Mouse (Mus musculus) ES-Bruce4 (cell line): ENCODE measurements at regions not wholly inside any gene's neighbourhood (a gene's known extent, or its start where the extent isn't known, plus 50 kb on each side); places are given as distances from the start of the nearest gene placed in this dataset.

Experiments
- H3K27ac ChIP-seq: 2 replicates; pipeline ENCODE4 v1.5.1; 2012; ENCODE audit warnings: low read length, inconsistent platforms; ENCODE audit not compliant: insufficient read depth
- H3K27me3 ChIP-seq: 2 replicates; pipeline ENCODE4 v1.6.1; 2012; ENCODE audit warnings: mild to moderate bottlenecking, low read length, inconsistent platforms; ENCODE audit not compliant: control insufficient read depth, poor library complexity, insufficient read depth, severe bottlenecking
- H3K36me3 ChIP-seq: 2 replicates; pipeline ENCODE4 v1.6.1; 2012; ENCODE audit warnings: inconsistent platforms, mild to moderate bottlenecking, low read length, moderate library complexity; ENCODE audit not compliant: control insufficient read depth, poor library complexity, insufficient read depth, severe bottlenecking
- H3K4me1 ChIP-seq: one replicate; pipeline ENCODE4 v1.8.1; 2011; ENCODE audit warnings: low read length; ENCODE audit not compliant: control insufficient read depth, insufficient read depth
- H3K4me3 ChIP-seq: 2 replicates; pipeline ENCODE4 v1.5.1; 2011; ENCODE audit warnings: low read depth, mild to moderate bottlenecking, low read length
- H3K9ac ChIP-seq: 2 replicates; pipeline ENCODE4 v1.6.1; 2012; ENCODE audit warnings: low read depth, mild to moderate bottlenecking, inconsistent platforms; ENCODE audit not compliant: poor library complexity, severe bottlenecking
- H3K9me3 ChIP-seq: replicated peaks from 2 replicates; pipeline ENCODE4 v1.6.1; 2012; ENCODE audit warnings: mild to moderate bottlenecking, low read length, inconsistent platforms; ENCODE audit not compliant: control insufficient read depth, poor library complexity, insufficient read depth, severe bottlenecking
- CTCF ChIP-seq: IDR thresholded peaks from one replicate; pipeline ENCODE4 v1.8.1; 2011; ENCODE audit warnings: low read depth, low read length
- EP300 ChIP-seq: IDR thresholded peaks from 2 replicates; pipeline ENCODE4 v1.6.1; 2011; ENCODE audit warnings: low read depth, low read length; ENCODE audit not compliant: insufficient read depth
- POLR2A ChIP-seq: IDR thresholded peaks from one replicate; pipeline ENCODE4 v1.8.1; 2011; ENCODE audit warnings: low read length; ENCODE audit not compliant: insufficient read depth

DNA sequence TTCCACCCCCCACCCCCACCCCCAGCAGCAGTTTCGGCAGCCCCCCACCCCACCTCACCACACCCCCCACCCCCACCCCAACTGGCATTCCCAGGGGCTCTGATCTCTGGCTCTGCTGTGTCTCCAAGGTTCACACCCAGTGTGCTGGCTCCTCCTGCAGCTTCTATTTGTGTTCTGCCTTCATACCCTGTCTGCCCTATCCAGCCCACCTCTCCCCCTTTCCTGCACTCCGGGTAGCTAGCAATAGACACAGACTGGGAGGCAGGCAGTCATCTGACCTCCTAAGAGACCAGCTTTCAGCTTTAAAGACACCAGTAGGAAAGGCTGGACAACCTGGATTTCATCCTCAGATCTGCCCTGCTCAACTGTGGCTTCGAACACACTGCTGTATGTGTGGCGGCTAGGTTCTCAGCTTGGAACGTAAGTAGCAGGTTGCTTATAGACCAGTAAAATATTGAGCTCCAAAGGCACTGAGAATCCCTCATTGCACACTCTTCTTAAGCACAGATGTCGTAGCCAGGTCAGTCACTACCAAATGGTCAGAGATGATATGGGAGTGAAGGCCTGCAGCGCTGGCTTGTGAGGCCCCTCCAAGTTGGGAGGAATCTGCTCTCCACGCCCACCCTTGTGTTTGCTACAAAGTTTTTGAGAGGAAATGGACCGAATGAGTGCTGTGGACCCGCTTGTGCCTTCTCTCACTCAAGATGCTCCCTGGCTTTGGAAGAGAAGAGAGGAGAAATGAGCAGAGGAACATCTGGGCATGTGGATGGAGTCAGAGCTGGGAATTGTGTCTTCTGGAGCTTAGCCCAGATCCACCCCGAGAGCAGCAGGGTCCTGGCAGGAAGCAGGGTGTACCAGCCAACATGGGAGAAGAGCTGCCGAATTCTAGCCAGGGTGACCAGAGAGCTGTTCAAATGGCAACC lies 187.1 kb downstream of the Bcl2l11 start:
- Histone ChIP-seq H3K4me1 (peaks cover 2% of the 10 kb centered on the region), H3K36me3 (no peaks in the 10 kb centered on the region), H3K27ac (peak overlapping the region; percentile 3; the same call in 1 of the 2 replicates), H3K4me3 (no peak overlapping the region), H3K9me3 (no peaks in the 10 kb centered on the region), H3K9ac (peak overlapping the region; percentile 42; the same call in 1 of the 2 replicates), H3K27me3 (no peaks in the 10 kb centered on the region)
- no peak for TF ChIP-seq EP300
- no peak for TF ChIP-seq CTCF
- TF ChIP-seq POLR2A = no peak

DNA sequence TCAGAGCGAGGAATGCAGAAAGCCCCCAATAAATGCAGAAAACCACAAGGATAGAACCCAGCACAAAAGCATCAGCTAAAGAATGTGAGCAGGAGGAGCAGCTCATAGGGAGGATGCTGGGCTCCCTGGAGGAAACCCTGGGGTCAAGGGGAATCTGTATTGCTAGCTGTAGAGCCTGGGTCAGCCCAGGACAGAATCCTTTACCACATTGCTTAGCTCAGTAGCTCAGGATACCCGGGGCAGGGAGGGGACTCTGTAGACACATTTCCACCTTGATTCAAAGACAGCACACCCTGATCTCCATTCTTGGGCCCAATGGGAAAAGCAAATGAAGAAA lies 187.7 kb downstream of the Bcl2l11 start:
- Histone ChIP-seq H3K9me3 (no peaks in the 10 kb centered on the region), H3K4me1 (peaks cover 5% of the 10 kb centered on the region), H3K27ac (peak overlapping the region; percentile 3; the same call in 1 of the 2 replicates), H3K36me3 (no peaks in the 10 kb centered on the region), H3K9ac (no peak overlapping the region), H3K4me3 (no peak overlapping the region), H3K27me3 (no peaks in the 10 kb centered on the region)
- TF ChIP-seq POLR2A = no peak
- TF ChIP-seq EP300 = no peak
- TF ChIP-seq CTCF = no peak

DNA sequence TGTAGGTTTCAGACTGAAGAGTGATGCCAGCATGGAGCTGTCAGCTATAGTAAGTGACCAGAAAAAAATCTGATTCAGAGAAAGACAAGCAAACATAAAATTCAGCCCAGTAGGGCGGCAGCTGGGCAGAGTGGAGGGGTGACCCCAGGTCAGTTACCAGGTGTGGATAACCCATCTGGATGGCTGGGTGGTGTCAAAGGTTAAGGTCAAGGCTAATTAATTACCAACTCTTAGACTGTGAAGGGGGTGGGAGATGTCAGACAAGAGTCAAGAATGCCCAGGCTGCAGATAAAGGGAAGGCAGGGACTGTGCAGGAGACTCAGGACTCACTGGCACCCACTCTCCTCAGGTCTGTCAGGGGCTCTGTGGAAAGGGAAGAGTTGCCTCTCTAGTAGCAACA lies 188.1 kb downstream of the Bcl2l11 start:
- no peaks in the 10 kb centered on the region for H3K27me3 ChIP-seq
- TF ChIP-seq EP300 = peak; percentile 56; the same call in 1 of the 2 replicates
- no peak for TF ChIP-seq CTCF
- no peaks in the 10 kb centered on the region for H3K36me3 ChIP-seq
- H3K4me1 ChIP-seq = peaks cover 5% of the 10 kb centered on the region
- no peak overlapping the region for H3K4me3 ChIP-seq
- H3K9ac ChIP-seq = no peak overlapping the region
- no peaks in the 10 kb centered on the region for H3K9me3 ChIP-seq
- no peak overlapping the region for H3K27ac ChIP-seq

GRCm38 (mm10) chr2:128316516-128316915 lies 190.7 kb downstream of the Bcl2l11 start:
- Histone ChIP-seq H3K9me3 (no peaks in the 10 kb centered on the region), H3K27me3 (no peaks in the 10 kb centered on the region), H3K4me3 (no peak overlapping the region), H3K9ac (no peak overlapping the region), H3K4me1 (peaks cover 5% of the 10 kb centered on the region), H3K36me3 (no peaks in the 10 kb centered on the region), H3K27ac (no peak overlapping the region)
- TF ChIP-seq POLR2A = no peak
- no peak for TF ChIP-seq CTCF
- no peak for TF ChIP-seq EP300

GRCm38 (mm10) chr2:128318266-128318665 lies 192.4 kb downstream of the Bcl2l11 start:
- no peak overlapping the region for H3K27ac ChIP-seq
- H3K4me1 ChIP-seq = peaks cover 5% of the 10 kb centered on the region
- H3K9ac ChIP-seq = no peak overlapping the region
- no peaks in the 10 kb centered on the region for H3K9me3 ChIP-seq
- H3K4me3 ChIP-seq = no peak overlapping the region
- no peaks in the 10 kb centered on the region for H3K27me3 ChIP-seq
- TF ChIP-seq EP300 = no peak
- no peak for TF ChIP-seq POLR2A
- no peak for TF ChIP-seq CTCF
- H3K36me3 ChIP-seq = no peaks in the 10 kb centered on the region

DNA sequence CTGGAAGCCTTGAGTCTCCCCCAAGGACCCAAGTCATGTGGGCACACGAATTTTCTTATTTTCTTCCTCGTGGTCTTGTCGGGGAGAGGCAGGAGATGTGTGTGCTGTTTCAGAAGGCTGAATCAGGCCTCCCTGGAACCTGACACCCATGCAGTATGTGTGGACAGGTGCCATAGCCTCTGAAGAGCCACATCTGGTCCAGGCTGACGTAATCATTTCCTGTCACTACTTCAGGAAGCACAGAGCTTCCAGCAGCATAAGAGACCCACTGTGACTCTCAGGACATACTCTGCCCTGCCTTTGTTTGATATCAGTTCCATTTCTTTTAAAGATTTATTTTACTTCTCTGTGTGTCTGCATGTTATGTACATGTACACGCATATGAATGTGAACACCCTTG lies 193.1 kb downstream of the Bcl2l11 start:
- Histone ChIP-seq H3K9me3 (no peaks in the 10 kb centered on the region), H3K36me3 (no peaks in the 10 kb centered on the region), H3K27me3 (no peaks in the 10 kb centered on the region), H3K9ac (no peak overlapping the region), H3K27ac (no peak overlapping the region), H3K4me1 (peaks cover 5% of the 10 kb centered on the region), H3K4me3 (no peak overlapping the region)
- TF ChIP-seq CTCF (no peak), EP300 (no peak), POLR2A (no peak)
